Mouse (Mus musculus): ENCODE measurements around the gene Frmd4a.

- TF ChIP-seq CTCF (IDR thresholded peaks at IDR 0.05) (no peak), POLR2A (IDR thresholded peaks at IDR 0.05; ENCODE audit: insufficient read depth, low read depth, low read length) (no peak)
Observed at GRCm38 (mm10) chr2:4462480-4462879, 445.0 kb downstream of the Frmd4a start.
